Mouse (Mus musculus): ENCODE results near the gene Gm4907. TPM values are rescaled to one million over a fixed set of nuclear protein-coding genes. Genes with fewer than 3 reads are reported as not detected.
"Not testable (repeated sequence)": the region's sequence is repeated elsewhere in the genome, so short reads cannot be mapped to it uniquely, and the experiment has no call there.

The Gm4907 gene
- total RNA-seq (2021): not detected
- long read RNA-seq, experiment 1: 0 reads
- long read RNA-seq, experiment 2: 0 reads

DNA sequence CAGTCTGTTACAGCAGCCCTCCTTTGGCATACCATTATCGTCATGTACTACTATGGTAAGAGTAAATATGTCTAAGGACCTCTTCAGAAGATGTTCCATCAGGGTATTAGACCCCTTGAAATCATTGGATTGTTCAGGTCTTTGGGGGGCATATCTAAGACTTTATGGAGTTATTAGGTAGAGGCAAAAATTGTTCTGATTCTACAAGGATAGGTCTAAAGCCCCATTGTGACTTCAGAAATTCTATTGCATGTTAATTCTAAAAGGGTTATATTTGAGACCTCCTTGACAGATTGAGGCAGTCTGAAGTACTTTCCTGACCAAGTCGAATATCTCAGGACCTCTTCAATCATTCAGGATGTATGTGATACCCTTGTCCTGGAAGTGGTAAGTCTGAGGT is at the start of gene Gm4907:
Gene Gm4907 (plus strand): TSS at position 301 of the 400 bp plus-strand sequence.
- DNase-seq (ENCODE audit: low spot score in 2 of 2): not testable (repeated sequence)

DNA sequence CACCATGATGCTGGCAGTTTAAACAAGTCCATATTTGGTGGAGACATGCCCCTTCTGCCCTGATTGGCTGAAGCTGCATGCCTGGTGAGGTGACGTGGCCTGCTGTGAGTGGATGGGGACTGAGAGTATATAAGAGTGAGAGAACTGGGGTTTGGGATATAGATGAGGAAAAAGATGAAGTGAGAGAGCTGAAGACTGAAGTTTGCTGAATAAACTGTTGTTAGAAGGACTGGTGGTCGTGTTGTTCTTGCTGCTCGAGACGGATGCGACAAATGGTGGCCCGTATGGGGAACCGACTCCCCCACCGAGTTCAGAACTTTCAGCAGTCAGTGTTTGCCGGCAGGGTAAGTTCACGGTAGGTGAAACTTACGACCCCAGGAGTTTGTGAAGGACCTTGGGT is 48.6 kb upstream of the Gm4907 start:
- not testable (repeated sequence) for DNase-seq (ENCODE audit: low spot score in 2 of 2)

DNA sequence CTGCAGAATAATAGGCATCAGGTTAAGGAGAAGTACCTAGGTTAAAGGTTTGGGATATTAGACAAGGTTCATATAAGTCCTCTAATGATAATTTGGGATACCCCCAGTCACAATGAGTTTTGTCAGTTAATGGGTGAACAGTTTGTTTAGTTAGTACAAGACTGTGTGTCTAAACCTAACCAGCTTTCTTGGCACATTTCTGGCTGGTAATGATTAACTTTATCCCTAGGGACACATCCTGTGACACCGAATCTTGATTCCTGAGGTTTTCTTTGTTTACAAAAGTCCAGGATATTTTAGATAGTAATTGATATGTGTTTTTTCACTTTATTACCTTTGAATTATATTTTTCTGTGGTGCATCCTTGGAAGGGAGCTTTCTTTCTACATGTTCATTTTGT is 41.4 kb upstream of the Gm4907 start:
- no peak for DNase-seq (ENCODE audit: low spot score in 2 of 2)

DNA sequence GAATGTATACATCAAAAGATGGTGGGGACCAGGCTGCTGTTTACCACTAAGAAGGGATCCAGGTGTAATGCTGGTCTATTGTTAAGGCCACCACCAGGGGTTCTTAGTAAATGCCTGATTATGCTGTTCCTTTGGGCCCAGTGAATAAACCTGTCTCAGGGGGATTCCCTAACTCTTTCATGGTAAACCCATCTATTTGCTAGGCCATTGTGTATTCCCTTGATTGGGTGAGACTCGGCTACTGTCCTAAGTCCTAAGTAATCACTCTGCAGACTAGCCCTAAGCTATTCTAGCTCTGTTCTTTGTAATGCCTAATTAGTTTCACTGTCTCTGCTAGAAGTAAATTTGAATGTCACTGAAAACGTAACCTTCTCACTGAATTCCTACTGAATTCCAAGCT is 71.8 kb downstream of the Gm4907 start:
- DNase-seq (ENCODE audit: low spot score in 2 of 2): no peak

Other genes with a start within 250 kb of the Gm4907 start
- 10 to 100 TPM; 21.0 to 25.2 TPM for gene Wdr44, start 189.5 kb upstream of the Gm4907 start, total RNA-seq (2021)
- gene Gm4985, start 76.4 kb downstream of the Gm4907 start, total RNA-seq (2021): not detected